Mouse (Mus musculus) right cerebral cortex, postnatal 4 days (tissue): ENCODE data around the gene Socs1.

Experiments
- DNase-seq: peaks from one replicate; pipeline ENCODE4 v3.0.0-alpha.2; 2022

Gene Socs1

GRCm38 (mm10) chr16:10786782-10787547, 1.6 kb upstream of the Socs1 start:
- DNase-seq = no peak

DNA sequence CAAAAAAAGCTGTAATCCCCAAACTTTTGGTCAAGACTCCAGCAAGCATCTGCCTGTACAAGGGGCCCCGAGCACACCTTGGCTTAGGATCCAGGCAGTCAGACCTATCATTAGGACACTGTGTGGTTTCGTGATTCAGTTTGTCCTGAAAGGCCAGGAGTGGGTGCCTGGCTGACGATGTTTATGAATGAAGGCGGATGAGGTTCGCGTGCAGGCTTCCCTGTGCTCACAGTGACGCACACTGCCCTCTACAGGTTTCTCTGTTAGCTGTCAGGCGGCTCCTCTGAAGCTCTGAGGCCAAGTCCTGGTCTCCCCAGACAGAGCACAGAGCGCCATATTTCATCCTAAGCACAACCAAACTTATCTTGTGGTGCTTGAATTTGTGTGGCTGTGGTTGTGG, 952 bp upstream of the Socs1 start:
- DNase-seq = peak; percentile 74

DNA sequence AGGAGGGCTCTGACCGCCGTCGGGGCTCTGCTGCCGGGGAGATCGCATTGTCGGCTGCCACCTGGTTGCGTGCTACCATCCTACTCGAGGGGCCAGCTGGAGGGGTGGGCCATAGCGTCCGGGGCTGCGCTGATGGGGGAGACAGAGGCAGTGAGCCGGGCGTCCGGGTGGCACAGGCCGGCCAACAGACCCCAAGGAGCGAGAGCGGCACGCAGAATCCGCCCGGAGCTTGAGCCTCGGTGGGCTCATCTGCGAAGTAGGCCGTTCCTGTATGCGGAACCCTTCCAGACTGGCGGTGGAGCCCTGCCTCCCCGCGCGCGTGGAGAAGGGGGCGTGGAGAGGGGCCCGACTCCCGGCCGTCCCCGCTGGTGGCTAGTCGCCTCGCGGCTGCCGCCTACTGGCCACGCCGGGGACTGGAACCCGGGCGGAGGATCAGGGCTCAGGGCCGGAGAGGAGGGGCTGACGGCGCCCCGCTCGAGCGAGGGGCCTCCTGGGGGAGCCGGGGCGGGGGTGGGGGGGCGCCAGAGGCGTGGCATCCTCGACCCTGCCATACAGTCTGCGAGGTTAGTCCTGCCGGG, 454 bp downstream of the Socs1 start:
- peak; percentile 93 for DNase-seq

DNA sequence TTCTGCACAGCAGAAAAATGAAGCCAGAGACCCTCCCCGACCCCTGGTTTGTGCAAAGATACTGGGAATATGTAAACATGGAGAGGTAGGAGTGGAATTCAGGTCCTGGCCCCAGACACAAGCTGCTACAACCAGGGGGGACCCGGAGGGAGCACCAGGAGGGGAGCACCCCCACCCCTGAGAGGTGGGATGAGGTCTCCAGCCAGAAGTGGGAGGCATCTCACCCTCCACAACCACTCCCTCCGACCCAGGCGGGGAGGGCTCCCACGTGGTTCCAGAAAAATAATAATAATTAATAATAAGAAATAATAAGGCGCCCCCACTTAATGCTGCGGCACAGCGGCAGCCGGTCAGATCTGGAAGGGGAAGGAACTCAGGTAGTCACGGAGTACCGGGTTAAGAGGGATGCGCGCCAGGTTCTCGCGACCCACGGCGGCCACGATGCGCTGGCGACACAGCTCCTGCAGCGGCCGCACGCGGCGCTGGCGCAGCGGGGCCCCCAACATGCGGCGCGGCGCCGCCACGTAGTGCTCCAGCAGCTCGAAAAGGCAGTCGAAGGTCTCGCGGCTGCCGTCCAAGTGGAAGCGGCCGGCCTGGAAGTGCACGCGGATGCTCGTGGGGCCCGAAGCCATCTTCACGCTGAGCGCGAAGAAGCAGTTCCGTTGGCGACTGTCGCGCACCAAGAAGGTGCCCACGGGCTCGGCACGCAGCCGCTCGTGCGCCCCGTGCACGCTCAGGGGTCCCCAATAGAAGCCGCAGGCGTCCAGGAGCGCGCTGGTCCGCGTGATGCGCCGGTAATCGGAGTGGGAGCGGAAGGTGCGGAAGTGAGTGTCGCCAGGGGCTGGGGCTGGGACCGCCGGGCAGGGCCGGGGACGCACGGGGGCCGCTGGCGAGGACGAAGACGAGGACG, 1.2 kb downstream of the Socs1 start:
- DNase-seq = peak; percentile 49

DNA sequence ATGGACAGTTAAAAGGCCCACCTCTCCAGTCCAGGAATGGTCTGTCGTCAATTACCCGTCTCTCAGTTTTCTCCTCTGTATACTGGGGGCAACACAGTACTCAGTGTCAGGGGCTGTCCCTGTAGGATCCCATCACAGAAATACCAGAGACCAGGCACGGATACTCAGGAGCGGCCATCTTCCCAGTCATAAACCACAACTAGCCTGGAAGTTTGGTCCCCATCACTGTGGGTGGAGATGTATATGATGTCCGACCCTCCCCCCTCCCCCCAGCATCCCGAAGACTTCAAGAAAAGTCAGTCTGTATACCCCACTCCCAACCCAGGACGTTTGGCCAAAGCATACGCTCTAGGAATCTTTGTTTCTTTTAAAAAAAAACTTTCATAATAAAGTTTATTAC, 1.9 kb downstream of the Socs1 start:
- no peak for DNase-seq

- no peak for DNase-seq
These were observed 2.2 kb downstream of the Socs1 start for GRCm38 (mm10) chr16:10783152-10783434.

DNA sequence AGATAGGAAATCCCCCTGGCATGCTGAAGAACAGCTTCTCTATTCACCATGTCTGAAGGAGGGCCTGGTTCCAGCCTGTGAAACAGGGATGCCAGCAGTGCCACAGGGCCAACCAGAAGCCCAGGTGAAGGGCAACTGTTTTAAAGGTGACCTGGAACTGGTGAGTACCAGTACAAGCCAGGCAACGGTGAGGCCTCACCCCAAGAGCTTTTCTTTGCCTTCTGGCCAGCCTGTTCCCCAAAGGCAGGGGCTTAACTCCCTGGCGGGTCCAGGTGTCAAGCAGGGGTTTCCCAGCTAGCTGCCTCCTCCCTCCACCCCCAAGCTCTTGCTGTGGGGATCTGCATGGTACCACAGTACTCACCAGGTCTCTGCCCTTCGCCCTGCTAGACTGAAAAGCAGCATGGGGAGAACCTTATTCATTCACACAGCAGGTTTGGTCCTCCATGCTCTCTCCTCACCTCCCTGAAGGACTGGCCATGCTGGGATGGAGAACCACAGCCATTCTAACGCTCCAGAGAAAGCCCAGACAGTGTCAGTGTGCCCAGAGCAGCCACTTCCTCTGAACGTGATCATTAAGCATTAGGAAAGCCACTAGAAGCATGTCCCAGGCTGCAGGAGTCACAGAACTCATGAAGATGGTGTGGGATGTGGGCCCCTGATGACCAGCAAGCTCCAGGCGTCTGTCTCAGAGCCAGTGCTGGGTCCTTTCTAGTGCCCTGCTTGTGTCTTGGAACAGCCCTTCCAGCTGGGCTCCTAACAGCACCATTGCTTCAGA, 2.8 kb downstream of the Socs1 start:
- DNase-seq = no peak

GRCm38 (mm10) chr16:10781862-10782371, 3.4 kb downstream of the Socs1 start:
- DNase-seq = no peak

GRCm38 (mm10) chr16:10780631-10781120, 4.7 kb downstream of the Socs1 start:
- no peak for DNase-seq

- DNase-seq = no peak
These were observed 7.7 kb downstream of the Socs1 start for GRCm38 (mm10) chr16:10777579-10778160.

- no peak for DNase-seq
These were observed 9.0 kb downstream of the Socs1 start for GRCm38 (mm10) chr16:10776322-10776721.

- no peak for DNase-seq
These were observed 10.6 kb downstream of the Socs1 start for GRCm38 (mm10) chr16:10774726-10775125.

DNA sequence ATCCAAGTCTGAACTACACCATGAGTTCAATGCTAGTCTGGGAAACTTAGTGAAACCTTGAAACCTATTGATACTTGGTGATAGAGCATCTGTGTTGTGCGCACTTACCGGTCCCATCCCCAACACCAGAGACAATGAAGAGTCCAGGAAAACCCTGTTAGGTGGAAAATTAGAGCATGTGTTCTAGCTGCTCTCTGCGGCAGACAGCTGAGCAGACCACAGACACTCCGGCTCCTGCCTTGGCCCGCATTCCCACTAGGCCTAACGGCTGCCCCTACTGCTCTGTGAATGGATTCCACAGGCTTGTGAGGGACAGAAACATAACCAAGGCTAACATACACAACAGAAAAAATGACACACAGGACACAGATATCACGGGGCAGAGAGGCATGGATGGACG, 11.8 kb downstream of the Socs1 start:
- DNase-seq = no peak

- DNase-seq = no peak
These were observed 13.4 kb downstream of the Socs1 start for GRCm38 (mm10) chr16:10771769-10772510.

- DNase-seq = no peak
These were observed 14.6 kb downstream of the Socs1 start for GRCm38 (mm10) chr16:10770531-10771325.

- no peak for DNase-seq
These were observed 15.7 kb downstream of the Socs1 start for GRCm38 (mm10) chr16:10769661-10770060.

DNA sequence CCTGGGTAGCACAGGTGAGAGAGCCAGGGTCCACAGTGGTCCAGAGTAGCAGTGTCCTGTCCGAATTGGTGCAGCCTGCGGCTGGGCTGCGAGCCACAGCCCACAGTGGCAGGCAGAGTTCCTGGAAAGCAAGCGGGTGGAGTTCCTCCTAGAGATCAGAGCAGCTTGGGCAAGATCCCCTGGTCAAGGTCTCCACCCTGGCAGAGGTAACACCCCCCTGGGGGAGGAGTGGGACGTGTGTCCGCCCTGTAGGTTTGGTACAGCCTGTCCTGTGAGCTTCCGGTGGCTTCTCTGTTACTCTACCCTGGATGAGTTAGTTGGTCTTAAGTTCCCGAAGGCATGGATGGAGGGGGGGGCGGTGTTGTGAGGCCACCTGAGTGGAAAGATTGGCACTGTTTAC, 16.5 kb downstream of the Socs1 start:
- DNase-seq = no peak

- DNase-seq = peak; percentile 52
These were observed 18.2 kb downstream of the Socs1 start for GRCm38 (mm10) chr16:10767158-10767557.

GRCm38 (mm10) chr16:10764323-10764722, 21.0 kb downstream of the Socs1 start:
- no peak for DNase-seq

DNA sequence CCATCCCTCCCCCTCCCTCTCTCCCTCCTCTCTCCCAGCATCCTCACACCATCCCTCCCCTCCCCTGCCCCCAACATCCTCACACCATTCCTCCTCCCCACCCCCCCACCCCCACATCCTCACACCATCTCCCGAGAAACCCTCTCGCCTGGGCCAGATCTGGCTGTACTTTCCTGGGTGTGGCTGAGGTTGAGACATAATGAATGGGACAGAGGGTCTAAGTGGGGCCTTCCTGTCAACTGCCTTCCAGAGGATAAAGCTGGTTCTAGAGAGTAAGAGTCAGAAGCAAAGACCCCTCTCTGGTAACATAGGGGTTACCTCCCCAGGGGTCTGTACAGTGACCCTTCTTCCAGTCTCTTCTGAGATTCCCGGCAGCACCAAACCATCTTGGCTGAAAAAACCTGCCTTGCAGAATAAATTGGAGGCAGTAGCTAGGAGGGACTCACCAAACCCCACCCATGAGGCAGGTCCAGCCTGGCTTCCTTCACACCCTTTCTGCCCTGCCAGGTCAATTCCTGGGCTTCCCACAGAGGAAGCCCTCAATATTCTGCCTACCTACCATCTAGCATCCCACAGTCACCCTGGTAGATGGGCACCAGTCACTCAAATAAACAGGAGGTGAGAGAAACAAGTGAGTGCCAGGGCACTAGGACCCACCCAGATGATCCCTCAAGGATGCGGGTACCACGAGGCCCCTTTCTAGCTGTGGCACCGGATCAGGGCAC, 21.6 kb downstream of the Socs1 start:
- no peak for DNase-seq
